In the genomic region with DNA sequence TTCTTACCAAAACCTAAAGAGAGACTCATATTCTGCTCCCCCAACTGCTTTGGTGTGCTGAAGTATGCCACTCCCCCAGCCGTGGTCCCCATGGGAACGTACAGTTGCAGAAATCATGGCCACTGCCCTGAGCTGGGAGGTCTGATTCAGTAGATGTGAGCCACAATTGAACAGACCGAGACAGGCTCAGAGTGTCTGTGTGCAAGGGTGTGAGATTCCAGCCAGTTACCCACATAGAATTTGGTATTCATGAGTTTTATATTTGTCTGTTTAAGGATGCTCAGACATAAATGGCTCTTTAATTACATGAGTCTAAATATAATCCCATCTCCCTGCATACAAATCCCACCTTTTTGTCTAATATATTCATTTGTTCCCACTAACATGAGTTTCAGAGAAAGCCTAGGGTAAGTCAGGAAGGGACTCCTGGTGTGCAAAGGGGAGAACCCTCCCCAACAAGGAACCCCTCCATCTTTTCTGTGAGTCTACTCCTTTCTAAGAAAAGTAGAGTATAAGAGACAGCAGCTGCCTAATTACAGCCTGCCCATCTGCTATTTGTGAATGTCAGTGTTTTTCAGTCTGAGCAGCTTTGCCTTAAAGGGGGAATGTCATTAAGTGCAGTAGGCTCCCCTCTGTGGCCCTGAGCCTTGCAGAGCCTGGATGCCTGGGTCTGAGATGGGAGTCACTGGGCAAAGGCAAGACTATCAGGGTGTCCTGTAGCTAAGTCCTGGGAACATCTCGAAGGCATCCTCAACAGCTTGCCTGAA, we compare ENCODE assay signal across 14 mouse cellular contexts. TPM values are rescaled to one million over a fixed set of nuclear protein-coding genes. Genes with fewer than 3 reads are reported as not detected.
DNase-seq lines count a peak whose midpoint lies in the region; ATAC-seq lines count a peak whose summit lies in the region.
"Had no signal": no experiment of that assay in that cellular context is flagged by ENCODE, and none has a peak within 500 bp of the region (broad histone marks: within the 10 kb centered on the region; RNA-seq: fewer than 3 reads in every experiment).

No protein-coding gene starts in this region.

- 0 out of 2 replicates have a peak, but pooled peaks cover 6% of the 10 kb centered on the region for H3K27me3 ChIP-seq in neural tube, embryonic 15.5 days (replicated peaks)

- H3K9me3 ChIP-seq in neural tube, embryonic 15.5 days (replicated peaks): no peaks in the 10 kb centered on the region

- H3K4me2 ChIP-seq in neural tube, embryonic 15.5 days: no peak overlapping the region
- H3K4me2 ChIP-seq: liver, embryonic 11.5 days had no signal

- H3K9ac ChIP-seq in neural tube, embryonic 15.5 days (replicated peaks): no peak overlapping the region

- peaks cover 12% of the 10 kb centered on the region; the same call in 1 of the 2 replicates for H3K4me1 ChIP-seq in neural tube, embryonic 15.5 days

- ATAC-seq in neural tube, embryonic 15.5 days (ENCODE audit: low FRiP score): peak; percentile 38; the same call in 1 of the 2 replicates
- ATAC-seq in erythroblast, adult 5-6 weeks (replicated peaks; ENCODE audit: low FRiP score, poor library complexity, severe bottlenecking): no peak
- ATAC-seq: inflammation-experienced regulatory T-cells, adult 6 months; lung, postnatal 0 days had no signal

- no peak overlapping the region for H3K4me3 ChIP-seq in neural tube, embryonic 15.5 days (replicated peaks)

- WGBS in neural tube, embryonic 15.5 days: 69% methylated on average over 4 of the region's 4 CpGs

- peak; percentile 34 for DNase-seq in retina, embryonic 14.5 days (ENCODE audit: low spot score)
- DNase-seq in retina, postnatal 1 day: no peak
- peak; percentile 26 to 67 for DNase-seq in frontal cortex, postnatal 36 days (ENCODE audit: low spot score in 2 of 2)
- no peak for DNase-seq in lung, adult 18-20 months
- DNase-seq in urinary bladder, adult 2 months (ENCODE audit: low spot score): no peak
- DNase-seq: cerebellum, adult 11-12 months; embryo, embryonic 11 days; heart, postnatal 14 days; kidney, postnatal 10 days had no signal

- H3K27ac ChIP-seq in neural tube, embryonic 15.5 days (replicated peaks): peak overlapping the region; percentile 28; the same call in 1 of the 2 replicates

- no peaks in the 10 kb centered on the region for H3K36me3 ChIP-seq in neural tube, embryonic 15.5 days

RNA-seq across cellular contexts. Expression of gene Spock1, which starts 29.5 kb away (rescaled TPM):
- polyA plus RNA-seq in neural tube, embryonic 15.5 days (2015; fragmentation: Nextera tagmentation; extraction: Ambion mirVana): 103 and 111 TPM in 2 replicates
- not detected in 2 replicates for total RNA-seq in erythroblast, adult 5-6 weeks (2015; ENCODE audit: low replicate concordance)
- not detected in 2 replicates for total RNA-seq in erythroblast, adult 5-6 weeks (2017; ENCODE audit: low replicate concordance)
- polyA plus RNA-seq in urinary bladder, adult 2 months (2012; rRNA removed): 0.04 and 0.11 TPM in 2 replicates
- polyA plus RNA-seq: inflammation-experienced regulatory T-cells, adult 6 months had no signal

Comparison
In these comparisons a context has a peak if more than half of its experiments do, and no peak if none do; other contexts are left out.
1. DNase-seq: peak in retina, embryonic 14.5 days (single experiment) and frontal cortex, postnatal 36 days (2 of 2); none in retina, postnatal 1 day (single experiment), lung, adult 18-20 months (0 of 2) and urinary bladder, adult 2 months (single experiment).
2. RNA of gene Spock1, which starts 29.5 kb away (polyA plus RNA-seq): 103 to 111 TPM in neural tube, embryonic 15.5 days; 0.04 to 0.11 TPM in urinary bladder, adult 2 months; every median in the first group is over 10 times any median in the second.